Mouse (Mus musculus) thymus, adult 18-20 months (tissue): ENCODE data around the gene Rsrc1.

Source experiments
- DNase-seq, 2 experiments: peaks; one replicate each; pipeline ENCODE4 v3.0.0; 2022; ENCODE audit warnings: mixed read lengths in 2 of 2

The Rsrc1 gene

DNA sequence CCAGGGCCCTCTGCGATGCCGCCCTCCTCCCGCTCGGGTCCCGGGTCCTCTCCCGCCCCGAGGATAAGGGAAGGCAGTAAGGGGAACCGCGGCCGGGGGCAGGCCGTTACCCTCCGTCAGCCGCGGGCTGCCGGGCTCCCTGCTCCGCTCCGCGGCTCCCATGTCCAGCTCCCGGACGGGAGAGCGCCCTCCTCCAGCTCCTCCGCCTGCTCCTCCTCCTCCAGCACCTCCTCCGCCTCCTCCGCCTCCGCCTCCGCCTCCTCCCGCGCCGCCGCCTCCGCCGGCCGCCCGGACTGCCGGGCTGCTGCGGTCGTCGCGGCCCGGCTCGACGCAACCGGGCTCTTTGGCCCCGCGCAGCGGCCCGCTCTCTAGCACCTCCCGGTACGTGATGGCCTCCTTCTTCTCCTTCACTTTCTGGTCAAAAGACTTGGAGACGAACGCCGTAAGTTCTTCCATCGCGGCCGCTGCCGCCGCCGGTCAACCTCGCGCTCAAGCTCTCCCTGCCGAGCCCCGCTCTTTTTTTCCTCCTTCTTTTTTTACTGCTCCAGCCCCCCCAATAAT is at the start of gene Rsrc1:
TSS of gene Rsrc1 (plus strand) at position 290 of the 561 bp plus-strand sequence.
- DNase-seq, result peak; percentile 15 to 22

GRCm38 (mm10) chr3:66939675-66940074 is 41.5 kb upstream of the Rsrc1 start:
- no peak for DNase-seq

DNA sequence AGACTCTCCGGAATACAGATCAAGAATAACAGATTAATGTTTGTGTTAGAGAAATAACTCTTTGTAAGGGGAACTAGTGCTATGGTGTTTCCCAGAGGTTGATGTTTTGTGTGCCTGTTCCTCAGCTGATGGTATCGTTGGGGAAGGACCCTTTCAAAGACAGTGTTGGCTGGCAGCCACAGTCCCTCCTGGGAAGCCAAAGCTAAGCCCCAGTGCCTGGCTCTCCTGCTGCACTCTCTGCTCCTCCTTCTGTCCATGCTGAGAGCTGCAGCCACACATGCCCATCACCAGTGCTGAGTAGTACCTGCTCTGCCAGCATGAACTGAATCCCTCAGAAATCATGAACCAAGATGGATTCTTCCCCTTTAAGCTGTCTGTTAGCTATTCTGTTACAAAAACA is 26.1 kb upstream of the Rsrc1 start:
- no peak for DNase-seq

GRCm38 (mm10) chr3:66959972-66960371 is 21.2 kb upstream of the Rsrc1 start:
- no peak for DNase-seq

DNA sequence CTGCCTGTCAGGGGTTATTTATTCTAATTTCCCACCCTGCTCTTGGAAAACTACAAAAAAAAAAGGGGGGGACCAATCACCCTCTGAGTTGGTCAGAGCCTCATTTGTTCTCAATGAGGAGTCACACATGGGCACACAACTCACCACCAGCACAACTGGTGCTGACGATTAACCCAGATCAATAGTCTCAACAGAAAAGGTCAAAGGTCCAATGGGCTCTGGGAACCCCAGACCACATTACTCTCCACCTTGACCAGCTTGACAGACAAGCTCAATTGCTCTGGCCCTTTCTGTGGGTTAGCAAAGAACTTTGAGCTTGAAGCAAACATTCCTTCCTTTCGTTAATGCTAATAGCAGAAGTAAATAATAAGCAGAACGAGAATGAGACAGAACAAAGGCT is 16.3 kb upstream of the Rsrc1 start:
- DNase-seq, result no peak

DNA sequence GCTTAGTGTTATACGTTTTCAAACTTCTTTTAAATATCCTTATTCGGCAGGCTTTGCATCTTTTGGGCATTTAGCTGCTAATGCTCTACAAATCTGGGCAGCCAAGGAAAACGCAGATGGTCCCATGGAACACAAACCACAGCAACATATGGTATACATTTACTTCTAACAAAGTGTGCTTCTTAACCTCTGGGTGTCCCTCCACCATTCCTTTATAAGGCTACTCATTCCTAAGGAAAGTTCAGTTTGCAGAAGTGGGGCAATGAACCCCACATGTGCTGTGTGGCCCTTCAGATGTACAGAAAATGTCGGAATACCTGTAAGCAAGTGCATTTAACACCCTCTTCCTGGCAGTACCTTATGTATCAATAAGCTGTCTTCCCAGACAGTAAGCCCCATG is 13.7 kb upstream of the Rsrc1 start:
- DNase-seq, result no peak

DNA sequence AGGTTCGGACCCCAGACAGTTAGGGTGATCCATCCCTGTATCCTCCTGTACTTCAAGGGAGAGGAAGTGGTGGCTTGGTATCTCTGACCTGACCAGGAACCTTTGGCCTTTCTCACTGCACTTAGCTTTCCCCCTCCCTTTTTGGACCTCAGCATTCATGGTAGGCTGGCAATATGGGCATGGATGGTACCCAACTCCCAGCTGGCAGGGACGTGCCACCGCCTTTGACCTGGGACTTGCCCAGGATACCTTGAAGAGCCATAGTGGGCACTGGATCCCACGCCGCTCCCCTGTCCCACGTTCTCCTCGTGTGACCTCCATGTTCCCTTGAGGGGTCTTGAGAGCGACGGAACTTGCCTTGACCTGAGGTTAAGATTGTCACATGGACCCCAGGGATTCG is 10.9 kb upstream of the Rsrc1 start:
- no peak for DNase-seq

- DNase-seq, result no peak
These were observed 10.4 kb upstream of the Rsrc1 start for GRCm38 (mm10) chr3:66970661-66971331.

DNA sequence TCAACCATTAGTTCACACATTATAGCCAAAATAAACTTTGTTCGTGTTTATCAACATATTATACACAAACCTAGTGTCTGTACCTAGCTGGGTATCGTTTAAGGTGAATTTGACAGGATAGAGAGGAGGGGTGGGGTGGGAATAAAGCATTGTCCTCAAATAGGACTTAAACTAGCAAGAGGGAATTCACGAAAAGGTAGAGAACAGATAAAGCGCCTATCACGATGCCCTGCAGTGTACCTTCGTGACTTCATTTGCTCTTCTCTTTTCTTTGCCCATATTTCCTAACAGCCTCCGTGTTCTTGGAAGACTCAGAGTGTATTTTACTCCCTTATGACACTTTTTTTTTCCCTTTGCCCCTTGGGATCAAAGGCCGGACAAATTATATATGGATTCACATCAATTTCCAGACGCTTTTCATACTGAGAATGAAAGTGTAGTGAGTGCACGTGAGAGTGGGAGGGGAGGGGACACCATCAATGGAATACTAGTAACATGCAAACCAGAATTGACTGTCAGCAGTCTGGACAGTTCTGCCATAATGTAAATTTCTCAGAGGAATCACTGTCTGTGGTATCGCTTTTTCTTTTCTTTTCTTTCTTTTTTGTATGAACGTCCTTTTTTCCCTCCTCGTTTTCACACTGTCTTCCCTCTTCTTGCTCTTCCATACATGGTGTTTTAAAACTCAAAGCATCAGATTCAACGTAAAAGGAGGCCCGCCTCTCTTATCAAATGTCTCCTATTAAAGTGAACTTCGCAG is 8.8 kb upstream of the Rsrc1 start:
- no peak for DNase-seq

GRCm38 (mm10) chr3:66973391-66973943 is 7.7 kb upstream of the Rsrc1 start:
- DNase-seq, result peak in 1 of 2 experiments; percentile 1

- no peak for DNase-seq
These were observed 6.7 kb upstream of the Rsrc1 start for GRCm38 (mm10) chr3:66974501-66974900.

DNA sequence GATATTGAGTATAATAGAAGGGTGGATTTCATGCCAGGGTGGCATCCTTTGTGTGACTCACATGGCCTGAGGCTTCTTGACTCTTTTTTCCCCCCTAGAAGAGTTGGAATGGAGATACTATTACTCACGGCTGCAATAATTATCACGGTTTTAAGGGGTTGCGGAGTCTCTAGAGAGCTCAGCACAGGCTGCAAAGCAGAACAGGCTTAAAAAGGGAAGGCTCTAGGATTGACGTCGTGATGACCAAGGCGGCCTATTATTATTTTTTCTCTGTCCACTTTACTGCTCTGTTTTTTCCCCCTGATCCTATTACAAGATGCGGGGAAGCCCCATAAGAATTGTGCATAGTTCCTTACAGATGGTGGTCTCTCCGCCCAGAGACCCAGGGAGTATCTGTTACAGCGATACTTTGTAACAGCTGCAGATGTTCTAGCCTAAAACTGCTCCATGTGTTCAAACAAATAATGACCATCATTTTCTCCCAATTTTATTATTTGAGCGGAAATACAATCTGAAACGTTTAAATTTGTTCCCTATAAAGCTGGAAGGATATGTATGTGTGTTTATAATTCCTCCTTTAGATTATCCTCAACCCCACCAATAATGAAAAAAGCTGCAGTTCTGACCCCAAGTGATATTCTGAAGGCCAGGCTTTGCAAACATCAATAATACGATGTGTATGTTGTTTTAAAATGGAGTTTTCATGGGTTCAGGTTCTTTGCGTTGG is 4.1 kb upstream of the Rsrc1 start:
- DNase-seq, result no peak

DNA sequence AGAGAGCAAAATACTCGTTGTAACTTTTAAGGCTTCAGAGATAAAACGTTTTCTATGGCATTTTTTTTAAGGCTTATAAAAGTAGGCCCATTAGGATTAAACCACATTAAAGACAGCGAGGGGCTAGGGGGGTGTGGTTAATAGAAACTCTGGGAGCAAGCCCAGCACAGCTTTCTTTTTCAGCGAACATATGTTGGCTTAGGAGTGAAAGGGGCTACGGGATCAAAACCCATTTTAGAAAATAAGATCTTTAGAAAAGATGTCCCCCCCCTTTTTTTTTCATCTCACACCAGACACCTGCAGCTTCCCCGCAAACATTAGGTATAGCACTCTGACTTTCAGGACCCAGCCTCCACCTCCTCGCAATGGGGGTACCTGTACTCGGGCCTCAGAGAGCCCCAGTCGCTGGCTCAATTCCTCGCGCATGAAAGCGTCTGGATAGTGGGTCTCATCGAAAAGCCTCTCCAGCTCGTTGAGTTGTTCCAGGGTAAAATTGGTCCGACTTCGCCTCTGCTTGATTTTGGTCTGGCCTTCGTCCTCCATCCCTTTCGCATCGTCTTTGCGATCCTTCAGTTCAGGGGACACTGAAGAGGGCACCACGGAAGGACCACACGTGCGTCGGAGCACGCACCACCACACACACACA is 3.3 kb upstream of the Rsrc1 start:
- no peak for DNase-seq

DNA sequence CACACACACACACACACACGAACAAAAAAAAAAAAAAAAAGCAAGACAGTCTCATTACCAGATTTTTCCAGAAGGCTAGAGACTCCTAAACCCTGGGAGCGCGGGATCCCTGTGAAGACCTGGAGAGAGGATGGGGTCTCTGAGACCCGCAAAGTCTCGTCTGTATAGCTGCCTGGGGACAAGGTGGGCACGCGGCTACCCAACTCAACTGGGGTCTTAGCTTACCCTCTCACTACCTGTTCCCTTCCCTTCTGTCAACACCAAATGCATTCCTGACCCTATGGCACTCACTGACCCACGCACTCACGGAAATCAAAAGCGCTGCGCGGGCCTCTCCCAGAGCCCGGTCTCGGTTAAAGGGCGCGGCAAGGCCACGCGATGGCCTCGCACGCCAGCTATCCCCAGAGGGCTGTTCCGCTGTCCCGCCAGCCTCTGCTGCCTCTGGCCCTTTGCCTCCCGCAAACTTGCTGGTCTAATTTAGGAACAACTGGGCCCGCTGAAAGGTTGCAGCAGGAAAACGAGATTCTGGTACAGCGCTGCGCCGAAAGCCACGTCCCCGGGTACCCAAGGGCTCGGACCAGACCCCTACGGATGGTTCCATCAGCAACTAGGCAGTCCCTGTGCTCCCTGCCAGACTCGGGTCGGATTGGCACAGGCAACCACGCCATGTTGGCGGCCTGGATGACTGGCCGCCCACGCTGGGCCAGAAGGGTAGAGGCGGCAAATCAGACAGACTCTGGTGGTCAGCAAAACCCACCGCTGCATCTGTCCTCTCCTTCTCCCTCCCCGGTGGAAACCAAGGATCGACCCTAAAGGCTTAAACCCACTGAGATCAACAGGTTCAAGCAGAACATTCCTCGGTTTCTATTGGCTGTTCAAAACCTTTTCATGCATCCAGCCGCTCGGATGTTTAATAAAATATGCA is 2.5 kb upstream of the Rsrc1 start:
- peak in 1 of 2 experiments; percentile 2 for DNase-seq

DNA sequence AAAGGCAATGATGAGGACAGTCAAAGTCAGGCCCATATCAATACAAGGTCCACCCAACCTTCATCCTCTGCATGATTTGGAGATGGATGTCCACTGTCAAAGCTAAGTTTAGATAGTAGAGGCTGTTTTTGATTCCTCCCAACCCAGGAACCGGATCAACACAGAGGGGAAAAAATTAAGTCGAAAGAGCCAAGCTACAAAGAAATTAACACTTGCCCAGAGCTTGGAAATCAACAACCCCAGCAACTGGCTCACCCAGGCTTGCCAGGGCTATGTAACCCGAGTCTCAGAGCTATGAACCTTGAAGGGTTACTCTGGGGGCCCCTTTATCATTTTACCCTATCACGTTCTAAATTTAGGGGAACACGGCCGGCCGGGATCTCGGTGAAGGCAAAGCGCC is 1.7 kb upstream of the Rsrc1 start:
- no peak for DNase-seq

DNA sequence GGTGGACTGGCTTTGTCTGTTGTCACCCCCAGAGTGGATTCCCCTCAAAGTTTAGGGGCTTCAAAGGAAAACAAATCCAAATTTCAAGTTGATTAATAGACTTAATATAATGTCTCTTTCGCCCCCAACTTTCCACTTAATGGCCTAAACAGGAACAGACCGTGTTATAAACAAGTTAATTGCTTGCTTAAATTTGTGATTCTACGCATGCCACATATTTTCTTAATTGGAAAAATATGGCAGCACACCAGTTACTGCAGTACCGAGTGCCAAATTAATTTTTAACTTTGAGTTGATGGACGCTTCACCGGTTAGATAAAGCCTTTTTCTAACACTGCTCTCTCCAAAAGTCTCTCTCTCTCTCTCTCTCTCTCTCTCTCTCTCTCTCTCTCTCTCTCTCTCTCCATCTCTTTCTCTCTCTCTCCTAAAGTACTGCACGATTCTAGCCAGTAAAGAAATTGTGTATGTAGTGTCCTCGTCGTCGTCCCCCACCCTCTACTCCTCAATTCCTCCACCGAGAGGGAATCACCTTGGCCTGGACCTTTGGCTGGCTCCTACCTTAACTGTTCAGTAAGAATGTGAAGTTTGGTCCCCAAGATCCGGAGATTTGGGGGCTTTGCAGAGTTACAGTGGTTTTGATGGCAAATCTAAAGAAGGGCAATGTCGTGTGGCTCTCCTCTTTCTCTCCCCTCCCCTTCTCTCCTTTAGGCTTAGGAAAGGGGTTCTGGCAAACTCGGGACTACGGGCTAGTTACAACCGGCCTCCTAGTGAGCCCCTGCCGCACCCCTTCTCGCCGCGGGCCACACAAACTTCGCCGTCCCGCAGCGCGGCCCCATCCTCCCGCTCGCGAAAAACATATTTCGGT is 847 bp upstream of the Rsrc1 start:
- DNase-seq, result no peak

DNA sequence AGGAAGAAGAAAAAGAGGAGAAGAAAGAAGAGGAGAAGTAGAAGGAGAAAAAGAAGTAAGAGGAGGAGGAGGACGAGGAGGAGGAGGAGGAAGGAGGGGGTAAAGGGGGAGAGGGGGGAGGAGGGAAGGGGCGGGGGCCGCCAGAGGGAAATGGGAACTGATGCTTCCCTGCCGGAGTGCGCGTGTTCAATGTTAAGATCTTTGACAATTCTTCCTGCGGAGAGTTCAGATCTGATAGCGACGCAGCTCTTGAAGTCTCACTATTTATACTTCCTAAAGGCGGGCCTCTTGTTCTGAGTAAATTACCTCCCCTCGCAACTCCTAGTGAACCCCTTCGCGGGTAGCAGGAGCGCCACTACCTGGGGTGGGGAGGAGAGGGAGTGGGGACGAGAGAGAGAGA is 516 bp downstream of the Rsrc1 start, which contains the start of gene Shox2:
TSS of gene Shox2 (minus strand) at position 66 of the 400 bp plus-strand sequence.
- no peak for DNase-seq

DNA sequence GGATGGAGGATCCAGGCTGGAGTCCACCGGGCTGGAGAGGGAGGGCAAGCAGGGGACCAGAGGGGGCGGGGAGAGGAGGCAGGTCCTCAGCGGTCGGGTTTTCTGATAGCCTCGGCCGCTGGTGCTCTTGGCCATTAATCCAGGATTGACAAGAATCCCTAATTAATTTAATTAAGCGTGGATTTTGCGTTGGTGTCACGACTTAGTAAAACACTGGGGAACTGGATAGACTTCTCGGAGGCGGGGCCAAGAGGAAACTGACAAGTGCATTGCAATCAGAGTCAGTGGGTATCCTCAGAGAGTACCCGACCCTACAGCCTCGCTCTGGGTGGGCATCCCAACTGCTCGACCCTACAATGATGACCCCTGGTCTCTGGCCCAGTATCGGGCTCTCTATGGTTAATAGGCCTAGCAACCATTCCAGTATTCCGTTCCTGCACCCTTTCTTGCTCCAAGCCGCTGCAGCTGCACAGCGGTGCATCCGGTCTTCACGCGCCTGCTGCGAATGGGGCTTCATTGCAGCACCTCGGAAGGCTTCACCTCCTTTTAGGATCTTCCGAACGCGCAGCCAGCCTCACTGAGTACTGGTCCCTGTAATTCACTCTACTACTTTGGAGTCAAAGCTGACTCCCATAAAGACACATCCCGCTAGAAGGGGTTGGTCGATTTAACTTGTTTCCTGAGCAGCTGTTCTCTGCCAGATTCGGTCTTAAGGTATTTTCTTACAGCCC is 1.2 kb downstream of the Rsrc1 start:
- peak; percentile 12 to 21 for DNase-seq

DNA sequence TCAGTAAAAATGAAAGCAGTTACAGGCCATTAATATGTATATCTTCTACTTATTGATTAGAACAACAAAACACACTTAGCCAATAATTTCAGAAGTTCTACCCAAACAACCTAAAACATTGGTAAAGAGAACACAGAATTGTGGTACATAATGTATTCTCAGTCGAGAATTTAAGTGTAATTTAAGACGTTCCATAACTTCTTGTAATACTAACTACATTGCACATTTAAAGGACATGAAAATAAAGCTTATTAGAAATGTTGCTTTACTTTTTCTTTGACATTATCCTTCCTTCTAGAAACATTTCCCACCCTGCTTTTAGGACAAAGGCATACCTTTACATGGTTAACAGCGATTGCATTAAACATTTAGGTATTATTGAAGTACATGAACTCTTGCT is 2.3 kb downstream of the Rsrc1 start:
- no peak for DNase-seq
